Mouse (Mus musculus) heart, adult 2 months (tissue): ENCODE measurements around the gene Mov10. TPM values are rescaled to one million over a fixed set of nuclear protein-coding genes. Genes with fewer than 3 reads are reported as not detected.
"Not testable (repeated sequence)": the region's sequence is repeated elsewhere in the genome, so short reads cannot be mapped to it uniquely, and the experiment has no call there.

ENCODE experiments used
- DNase-seq, 2 experiments: peaks; one replicate each; pipeline ENCODE4 v3.0.0; 2021
- H3K27ac ChIP-seq: fragments of 200-600 bp; 2 replicates; pipeline ENCODE4 v1.8.1; 2022
- H3K27me3 ChIP-seq: fragments of 200-500 bp; 2 replicates; pipeline ENCODE4 v1.6.1; 2012; ENCODE audit warnings: mild to moderate bottlenecking, low read length, inconsistent platforms, mixed read lengths; ENCODE audit not compliant: control insufficient read depth, insufficient read depth
- H3K36me3 ChIP-seq: fragments of 200-500 bp; 2 replicates; pipeline ENCODE4 v1.6.1; 2012; ENCODE audit warnings: low read length, inconsistent platforms; ENCODE audit not compliant: control insufficient read depth, insufficient read depth
- H3K4me1 ChIP-seq: fragments of 200-500 bp; 2 replicates; pipeline ENCODE4 v1.6.1; 2011; ENCODE audit warnings: low read length; ENCODE audit not compliant: control insufficient read depth, insufficient read depth
- H3K4me3 ChIP-seq: fragments of 200-600 bp; 2 replicates; pipeline ENCODE4 v1.8.1; 2022
- H3K79me2 ChIP-seq: fragments of 200-500 bp; replicated peaks from 2 replicates; pipeline ENCODE4 v1.6.1; 2012; ENCODE audit warnings: mild to moderate bottlenecking, inconsistent platforms, low read length, moderate library complexity, mixed read lengths; ENCODE audit not compliant: control insufficient read depth, insufficient read depth
- H3K9ac ChIP-seq: fragments of 200-500 bp; 2 replicates; pipeline ENCODE4 v1.6.1; 2012; ENCODE audit warnings: low read depth, mild to moderate bottlenecking, control low read depth, inconsistent platforms, low read length, mixed read lengths
- CTCF ChIP-seq: fragments of 200-600 bp; IDR thresholded peaks from 2 replicates; pipeline ENCODE4 v1.8.1; 2022; ENCODE audit warnings: antibody characterized with exemption, mild to moderate bottlenecking, moderate library complexity
- WGBS: fragments of 180-500 bp; shearing (Covaris S2); methylation state at CpG from one replicate; pipeline ENCODE4 v1.1.7; 2018; 5-methylcytosine and 5-hydroxymethylcytosine counted together
- intact Hi-C: fragments of 180-260 bp; cut with DNase I; formaldehyde crosslinking; loops from one replicate; pipeline ENCODE4 v1.15.1; 2025
- polyA plus RNA-seq: library from polyadenylated mRNA; depleted of rRNA; stranded (reverse); fragments of >200 nt; gene quantifications from 2 replicates; pipeline ENCODE4 v1.2.3, GENCODE M21; 2012; rRNA removed
- total RNA-seq, 2 experiments: library from RNA; stranded (reverse); gene quantifications; 2 replicates each; pipeline ENCODE4 v1.2.3; 2021

Gene Mov10
- total and polyA plus RNA-seq, 3 experiments, result 4.6 to 7.4 (median 5.9) TPM

DNA sequence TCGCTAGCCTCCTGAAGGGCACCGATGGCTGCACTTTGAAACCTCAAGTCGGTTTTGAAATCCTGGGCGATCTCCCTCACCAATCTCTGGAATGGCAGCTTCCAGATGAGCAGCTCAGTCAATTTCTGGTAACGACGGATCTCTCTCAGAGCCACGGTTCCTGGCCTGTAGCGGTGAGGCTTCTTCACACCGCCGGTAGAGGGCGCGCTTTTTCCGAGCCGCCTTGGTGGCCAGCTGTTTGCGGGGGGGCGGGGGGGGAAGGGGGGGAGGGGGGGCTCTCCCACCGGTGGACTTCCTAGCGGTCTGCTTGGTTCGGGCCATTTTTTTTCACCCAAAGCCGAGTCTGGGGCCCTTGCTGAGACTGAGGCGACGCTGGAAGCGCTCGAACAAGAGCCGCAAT is 65.5 kb downstream of the Mov10 start:
- H3K4me3 ChIP-seq, H3K9ac ChIP-seq, H3K79me2 ChIP-seq, H3K4me1 ChIP-seq, H3K36me3 ChIP-seq, H3K27ac ChIP-seq, intact Hi-C loops, H3K27me3 ChIP-seq: not testable (repeated sequence)
- 18% methylated on average over 24 of the region's 25 CpGs for WGBS
- TF ChIP-seq CTCF, result peak; percentile 47
- peak in 1 of 2 experiments; percentile 32 for DNase-seq

Other genes with a start within 250 kb of the Mov10 start
- gene Slc16a1, start 179.9 kb downstream of the Mov10 start, total RNA-seq, result 100 to 1,000 TPM; 157 to 177 TPM
- gene Slc16a1, start 179.9 kb downstream of the Mov10 start, polyA plus RNA-seq, result 91.9 and 179 TPM in 2 replicates
- gene Ppm1j, start 37.5 kb downstream of the Mov10 start, total RNA-seq, result 10 to 100 TPM; 17.5 to 20.1 TPM
- gene Ppm1j, start 37.5 kb downstream of the Mov10 start, polyA plus RNA-seq, result 42.4 and 47.6 TPM in 2 replicates
- 1 to 10 TPM; 1.2 to 1.4 TPM for gene Fam19a3, start 36.7 kb downstream of the Mov10 start, total RNA-seq
- gene Fam19a3, start 36.7 kb downstream of the Mov10 start, polyA plus RNA-seq, result 2.4 and 3.4 TPM in 2 replicates
- 10 to 100 TPM; 83.8 to 89.9 TPM for gene Rhoc, start 30.2 kb downstream of the Mov10 start, total RNA-seq
- 85.3 and 101 TPM in 2 replicates for gene Rhoc, start 30.2 kb downstream of the Mov10 start, polyA plus RNA-seq
- 10 to 100 TPM; 16.7 to 19.3 TPM for gene St7l, start 45.4 kb upstream of the Mov10 start, total RNA-seq
- gene St7l, start 45.4 kb upstream of the Mov10 start, polyA plus RNA-seq, result 3.7 and 7.2 TPM in 2 replicates
- 10 to 100 TPM; 30.1 to 36.6 TPM for gene Capza1, start 45.9 kb upstream of the Mov10 start, total RNA-seq
- gene Capza1, start 45.9 kb upstream of the Mov10 start, polyA plus RNA-seq, result 18.3 and 32.1 TPM in 2 replicates
- under 1 TPM; 0.76 to 0.77 TPM for gene Wnt2b, start 143.4 kb upstream of the Mov10 start, total RNA-seq
- 0.51 and 0.94 TPM in 2 replicates for gene Wnt2b, start 143.4 kb upstream of the Mov10 start, polyA plus RNA-seq
- 10 to 100 TPM; 15.3 to 20.9 TPM for gene Cttnbp2nl, start 234.6 kb upstream of the Mov10 start, total RNA-seq
- gene Cttnbp2nl, start 234.6 kb upstream of the Mov10 start, polyA plus RNA-seq, result 3.9 and 4.1 TPM in 2 replicates
- not detected for gene 4930564D02Rik, start 248.3 kb upstream of the Mov10 start, total RNA-seq
- gene 4930564D02Rik, start 248.3 kb upstream of the Mov10 start, polyA plus RNA-seq, result not detected in 2 replicates